Mouse (Mus musculus): ENCODE data around the gene Ipmk.
"Not testable (repeated sequence)": the region's sequence is repeated elsewhere in the genome, so short reads cannot be mapped to it uniquely, and the experiment has no call there.

The Ipmk gene

GRCm38 (mm10) chr10:71376014-71376413 lies 28.5 kb downstream of the Ipmk start:
- DNase-seq = no peak

- no peak for DNase-seq
Observed at GRCm38 (mm10) chr10:71380406-71380805, 32.8 kb downstream of the Ipmk start.

- no peak for DNase-seq
Observed at GRCm38 (mm10) chr10:71381471-71382033, 34.0 kb downstream of the Ipmk start.

GRCm38 (mm10) chr10:71382109-71382508 lies 34.5 kb downstream of the Ipmk start:
- no peak for DNase-seq

- DNase-seq = no peak
Observed at GRCm38 (mm10) chr10:71382858-71383551, 35.4 kb downstream of the Ipmk start.

GRCm38 (mm10) chr10:71383552-71383924 lies 36.0 kb downstream of the Ipmk start:
- DNase-seq = not testable (repeated sequence)

GRCm38 (mm10) chr10:71384159-71385044 lies 36.8 kb downstream of the Ipmk start:
- DNase-seq = no peak

GRCm38 (mm10) chr10:71389311-71389710 lies 41.7 kb downstream of the Ipmk start:
- DNase-seq = no peak

GRCm38 (mm10) chr10:71398383-71399145 lies 51.0 kb downstream of the Ipmk start:
- no peak for DNase-seq

GRCm38 (mm10) chr10:71399399-71399798 lies 51.8 kb downstream of the Ipmk start:
- no peak for DNase-seq

GRCm38 (mm10) chr10:71399987-71400386 lies 52.4 kb downstream of the Ipmk start:
- no peak for DNase-seq

- peak; percentile 77 for DNase-seq
Observed at GRCm38 (mm10) chr10:71400818-71401646, 53.5 kb downstream of the Ipmk start.

- DNase-seq = peak; percentile 19
Observed at GRCm38 (mm10) chr10:71403638-71404037, 56.1 kb downstream of the Ipmk start.

- no peak for DNase-seq
Observed at GRCm38 (mm10) chr10:71405523-71406217, 58.1 kb downstream of the Ipmk start.

- peak; percentile 14 for DNase-seq
Observed at GRCm38 (mm10) chr10:71409948-71410347, 62.4 kb downstream of the Ipmk start.

- DNase-seq = peak; percentile 51
Observed at GRCm38 (mm10) chr10:71413401-71413800, 65.8 kb downstream of the Ipmk start.

- DNase-seq = no peak
Observed at GRCm38 (mm10) chr10:71421531-71421930, 74.0 kb downstream of the Ipmk start.

- DNase-seq = peak; percentile 72
Observed at GRCm38 (mm10) chr10:71422047-71423037, 74.8 kb downstream of the Ipmk start.

GRCm38 (mm10) chr10:71426740-71427139 lies 79.2 kb downstream of the Ipmk start:
- no peak for DNase-seq

- DNase-seq = no peak
Observed at GRCm38 (mm10) chr10:71427381-71427780, 79.8 kb downstream of the Ipmk start.
